20 mouse cellular contexts compared by ENCODE assay signal in the genomic region with DNA sequence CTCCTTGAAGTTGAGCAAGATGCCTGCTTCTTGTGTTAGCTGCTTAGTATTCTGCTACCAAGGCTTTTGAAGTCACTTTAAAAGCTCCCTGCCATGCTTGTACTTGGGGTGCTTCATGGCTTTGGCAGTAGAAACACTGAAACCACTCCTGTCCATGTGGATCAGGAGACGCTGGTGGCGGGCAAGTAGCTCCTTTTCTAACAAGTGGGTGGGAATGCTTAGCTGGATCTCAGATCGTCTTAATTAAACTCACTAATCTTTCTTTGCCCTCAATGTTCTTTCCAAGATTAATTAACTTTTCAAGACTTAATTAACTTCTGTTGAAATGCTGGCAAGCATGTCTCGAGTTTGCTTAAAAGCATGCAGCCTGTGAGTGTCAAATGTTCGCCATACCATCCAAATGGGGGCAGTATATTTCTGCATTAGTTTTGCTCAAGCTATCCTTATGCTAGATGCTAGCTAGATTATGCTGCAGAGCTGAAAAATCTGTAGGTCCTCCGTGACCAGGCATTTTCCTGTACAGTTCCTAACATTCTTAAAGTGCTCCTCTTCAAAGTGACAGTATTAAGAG. TPM values are rescaled to one million over a fixed set of nuclear protein-coding genes. Genes with fewer than 3 reads are reported as not detected.
DNase-seq lines count a peak whose midpoint lies in the region; ATAC-seq and TF ChIP-seq lines count a peak whose summit lies in the region.
"Had no signal": no experiment of that assay in that cellular context is flagged by ENCODE, and none has a peak within 500 bp of the region (broad histone marks: within the 10 kb centered on the region; RNA-seq: fewer than 3 reads in every experiment).

No protein-coding gene starts in this region.

- DNase-seq in forebrain, embryonic 14.5 days (ENCODE audit: low spot score), result peak; percentile 56
- peak; percentile 54 for DNase-seq in hindbrain, postnatal 0 days (ENCODE audit: low spot score)
- no peak for DNase-seq in hindbrain, embryonic 10.5 days (ENCODE audit: low spot score)
- no peak for DNase-seq in left cerebral cortex, adult 2 months (ENCODE audit: extremely low spot score in 1 of 2, low spot score in 2 of 2)
- no peak for DNase-seq in left cerebral cortex, adult 8-10 months (ENCODE audit: low spot score in 2 of 2)
- DNase-seq in brain, adult 2 months (ENCODE audit: low read depth, low spot score), result peak; percentile 72
- no peak for DNase-seq in adrenal gland, adult (ENCODE audit: inconsistent age in 2 of 2, low spot score in 1 of 2)
- DNase-seq: adrenal gland, postnatal 10 days; cerebellum, adult 2 months; kidney, postnatal 25 days; lung, postnatal 4 days; right cerebral cortex, adult 18-20 months; thymus, adult 2 months had no signal

- H3K36me3 ChIP-seq in forebrain, embryonic 14.5 days (ENCODE audit: control insufficient read depth, insufficient read depth, low read length), result no peaks in the 10 kb centered on the region
- no peaks in the 10 kb centered on the region for H3K36me3 ChIP-seq in forebrain, embryonic 15.5 days
- H3K36me3 ChIP-seq in hindbrain, postnatal 0 days (ENCODE audit: insufficient read depth, low read length), result no peaks in the 10 kb centered on the region
- no peaks in the 10 kb centered on the region for H3K36me3 ChIP-seq in hindbrain, embryonic 10.5 days
- H3K36me3 ChIP-seq: heart, embryonic 15.5 days; limb, embryonic 15.5 days; midbrain, embryonic 12.5 days had no signal

- H3K4me1 ChIP-seq in forebrain, embryonic 14.5 days (ENCODE audit: control insufficient read depth, insufficient read depth, low read length), result no peaks in the 10 kb centered on the region
- no peaks in the 10 kb centered on the region for H3K4me1 ChIP-seq in forebrain, embryonic 15.5 days
- H3K4me1 ChIP-seq in hindbrain, postnatal 0 days (ENCODE audit: insufficient read depth, low read length), result no peaks in the 10 kb centered on the region
- no peaks in the 10 kb centered on the region for H3K4me1 ChIP-seq in hindbrain, embryonic 10.5 days (replicated peaks)
- H3K4me1 ChIP-seq: heart, embryonic 15.5 days; limb, embryonic 15.5 days; midbrain, embryonic 12.5 days had no signal

- peak; percentile 38; the same call in 1 of the 2 replicates for ATAC-seq in forebrain, embryonic 14.5 days
- ATAC-seq in forebrain, embryonic 15.5 days (replicated peaks), result no peak; the same call in 1 of the 2 replicates
- peak; percentile 52; the same call in 1 of the 2 replicates for ATAC-seq in hindbrain, postnatal 0 days

- no peaks in the 10 kb centered on the region for H3K27me3 ChIP-seq in forebrain, embryonic 14.5 days (replicated peaks; ENCODE audit: control insufficient read depth, insufficient read depth, low read length)
- H3K27me3 ChIP-seq in forebrain, embryonic 15.5 days, result no peaks in the 10 kb centered on the region
- no peaks in the 10 kb centered on the region for H3K27me3 ChIP-seq in hindbrain, postnatal 0 days (ENCODE audit: insufficient read depth, low read length)
- H3K27me3 ChIP-seq in hindbrain, embryonic 10.5 days (ENCODE audit: insufficient read depth, poor library complexity, severe bottlenecking), result no peaks in the 10 kb centered on the region
- H3K27me3 ChIP-seq: CH12.LX; limb, embryonic 15.5 days; midbrain, embryonic 12.5 days had no signal

- no peak overlapping the region for H3K9ac ChIP-seq in forebrain, embryonic 14.5 days (ENCODE audit: low read length)
- H3K9ac ChIP-seq in forebrain, embryonic 15.5 days (replicated peaks), result no peak overlapping the region
- no peak overlapping the region for H3K9ac ChIP-seq in hindbrain, postnatal 0 days (replicated peaks; ENCODE audit: low read length)
- H3K9ac ChIP-seq: heart, embryonic 15.5 days; limb, embryonic 15.5 days; midbrain, embryonic 12.5 days had no signal

- WGBS in forebrain, embryonic 14.5 days, result 30% methylated on average over 6 of the region's 6 CpGs
- WGBS in forebrain, embryonic 15.5 days, result 23% methylated on average over 6 of the region's 6 CpGs
- WGBS in hindbrain, postnatal 0 days, result 45% methylated on average over 6 of the region's 6 CpGs
- WGBS in hindbrain, embryonic 10.5 days, result 80% methylated on average over 6 of the region's 6 CpGs

- TF ChIP-seq CTCF in hindbrain, postnatal 0 days (IDR thresholded peaks at IDR 0.05; ENCODE audit: low read depth), result peak; percentile 52
- TF ChIP-seq CTCF in left cerebral cortex, adult 2 months (IDR thresholded peaks at IDR 0.05), result peak; percentile 52

- no peak overlapping the region for H3K4me2 ChIP-seq in forebrain, embryonic 14.5 days (ENCODE audit: low read length)
- H3K4me2 ChIP-seq in forebrain, embryonic 15.5 days (replicated peaks), result no peak overlapping the region
- no peak overlapping the region for H3K4me2 ChIP-seq in hindbrain, postnatal 0 days (ENCODE audit: low read depth, low read length)
- H3K4me2 ChIP-seq: heart, embryonic 15.5 days; limb, embryonic 15.5 days; midbrain, embryonic 12.5 days had no signal

- no peaks in the 10 kb centered on the region for H3K9me3 ChIP-seq in forebrain, embryonic 14.5 days (replicated peaks; ENCODE audit: control insufficient read depth, low read length)
- H3K9me3 ChIP-seq in forebrain, embryonic 15.5 days, result no peaks in the 10 kb centered on the region
- H3K9me3 ChIP-seq in hindbrain, postnatal 0 days (ENCODE audit: low read length), result no peaks in the 10 kb centered on the region
- no peaks in the 10 kb centered on the region for H3K9me3 ChIP-seq in hindbrain, embryonic 10.5 days
- H3K9me3 ChIP-seq: heart, embryonic 15.5 days; limb, embryonic 15.5 days; midbrain, embryonic 12.5 days had no signal

- H3K4me3 ChIP-seq in forebrain, embryonic 14.5 days (ENCODE audit: low read depth, low read length), result no peak overlapping the region
- H3K4me3 ChIP-seq in forebrain, embryonic 15.5 days, result no peak overlapping the region
- H3K4me3 ChIP-seq in hindbrain, postnatal 0 days (ENCODE audit: low read length), result no peak overlapping the region
- no peak overlapping the region for H3K4me3 ChIP-seq in hindbrain, embryonic 10.5 days
- no peak overlapping the region for H3K4me3 ChIP-seq in left cerebral cortex, adult 2 months
- H3K4me3 ChIP-seq: erythroblast, embryonic 14.5 days; heart, embryonic 15.5 days; limb, embryonic 15.5 days; midbrain, embryonic 12.5 days had no signal

- intact Hi-C loops in left cerebral cortex, adult 2 months (cut with DNase I), result loop anchor here (1.0 to 5.0 kb wide), 2 partner anchors 251 to 339 kb away; no protein-coding TSS in a partner anchor

- no peak overlapping the region for H3K27ac ChIP-seq in forebrain, embryonic 14.5 days (ENCODE audit: low read depth, low read length)
- H3K27ac ChIP-seq in forebrain, embryonic 15.5 days (replicated peaks), result no peak overlapping the region
- no peak overlapping the region for H3K27ac ChIP-seq in hindbrain, postnatal 0 days
- H3K27ac ChIP-seq in hindbrain, embryonic 10.5 days, result no peak overlapping the region
- H3K27ac ChIP-seq in left cerebral cortex, adult 2 months, result no peak overlapping the region
- H3K27ac ChIP-seq: heart, embryonic 15.5 days; limb, embryonic 15.5 days; midbrain, embryonic 12.5 days had no signal

RNA-seq across cellular contexts. Expression of a gene that starts 5.9 kb away (rescaled TPM):
- 40.7 and 43.8 TPM in 2 replicates for polyA plus RNA-seq in forebrain, embryonic 14.5 days (2014; fragmentation: Nextera tagmentation; extraction: Ambion mirVana)
- 39.0 and 45.7 TPM in 2 replicates for polyA plus RNA-seq in forebrain, embryonic 15.5 days (2015; fragmentation: Nextera tagmentation; extraction: Ambion mirVana)
- total RNA-seq in hindbrain, postnatal 0 days (2014; rRNA removed), result 29.7 and 33.9 TPM in 2 replicates
- polyA plus RNA-seq in hindbrain, postnatal 0 days (2015; fragmentation: Nextera tagmentation; extraction: Ambion mirVana), result 46.2 and 49.7 TPM in 2 replicates
- 32.9 and 39.5 TPM in 2 replicates for polyA plus RNA-seq in hindbrain, embryonic 10.5 days (2016; fragmentation: Nextera tagmentation; extraction: Ambion mirVana)
- 10 to 100 TPM; 47.9 to 49.5 TPM for total RNA-seq in left cerebral cortex, adult 2 months (2021)
- total RNA-seq in left cerebral cortex, adult 8-10 months (2022), result 10 to 100 TPM; 35.3 to 57.7 (median 46.8) TPM

RNA-seq across cellular contexts. Expression of a gene that starts 58.1 kb away (rescaled TPM):
- polyA plus RNA-seq in forebrain, embryonic 14.5 days (2014; fragmentation: Nextera tagmentation; extraction: Ambion mirVana), result 0.17 and 0.30 TPM in 2 replicates
- polyA plus RNA-seq in forebrain, embryonic 15.5 days (2015; fragmentation: Nextera tagmentation; extraction: Ambion mirVana), result 0.17 and 0.25 TPM in 2 replicates
- total RNA-seq in hindbrain, postnatal 0 days (2014; rRNA removed), result 4.9 and 6.7 TPM in 2 replicates
- polyA plus RNA-seq in hindbrain, postnatal 0 days (2015; fragmentation: Nextera tagmentation; extraction: Ambion mirVana), result 0.96 and 1.1 TPM in 2 replicates
- 0.19 and 0.25 TPM in 2 replicates for polyA plus RNA-seq in hindbrain, embryonic 10.5 days (2016; fragmentation: Nextera tagmentation; extraction: Ambion mirVana)
- total RNA-seq in left cerebral cortex, adult 2 months (2021), result 1 to 10 TPM; 7.8 to 9.4 TPM
- 10 to 100 TPM; 11.0 to 12.5 (median 11.6) TPM for total RNA-seq in left cerebral cortex, adult 8-10 months (2022)
- total RNA-seq: hematopoietic stem cell, adult 5-6 weeks had no signal
- polyA plus RNA-seq: erythroblast, embryonic 14.5 days had no signal

Comparison
In these comparisons a context has a peak if more than half of its experiments do, and no peak if none do; other contexts are left out.
1. DNase-seq: peak in forebrain, embryonic 14.5 days (single experiment), hindbrain, postnatal 0 days (single experiment) and brain, adult 2 months (single experiment); none in hindbrain, embryonic 10.5 days (single experiment), left cerebral cortex, adult 2 months (0 of 2), left cerebral cortex, adult 8-10 months (0 of 2) and adrenal gland, adult (0 of 2).